In the genomic region with DNA sequence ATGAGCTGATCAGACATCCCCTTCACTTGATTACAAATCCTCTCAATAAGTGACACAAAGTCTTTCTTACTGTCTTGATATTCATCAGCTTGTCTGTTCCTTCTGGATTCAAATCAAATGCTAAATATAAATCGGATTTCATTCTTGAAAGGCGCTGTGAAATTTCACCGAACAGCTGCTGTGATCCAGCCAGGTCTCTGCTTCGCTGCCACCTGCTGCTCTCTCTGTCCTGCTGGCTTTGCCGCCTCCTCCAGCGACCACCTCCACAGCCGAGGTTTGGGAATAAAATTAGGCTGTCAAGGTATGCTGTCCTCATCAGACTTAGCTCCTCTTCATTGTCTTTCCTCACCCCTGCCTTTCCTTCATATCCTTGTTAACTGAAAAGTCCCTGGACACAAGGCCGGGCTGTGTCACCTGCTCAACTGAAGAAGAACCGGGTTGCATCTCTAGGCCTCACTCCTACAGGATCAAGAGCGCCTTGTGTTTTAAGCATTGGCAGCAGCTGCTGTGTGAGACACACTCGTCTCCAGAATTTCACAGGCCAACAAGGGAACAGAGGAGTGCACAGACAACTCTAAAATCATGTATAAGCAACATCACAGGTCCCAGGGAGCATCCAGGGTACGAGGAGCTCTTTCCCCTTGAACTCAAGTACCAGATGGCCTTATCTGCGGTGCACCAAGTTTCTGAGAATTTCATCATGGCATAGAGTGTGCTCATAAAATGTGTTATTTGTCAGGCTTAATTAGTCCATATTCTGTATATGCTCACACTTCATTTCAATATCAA, we compare ENCODE assay signal across 31 mouse cellular contexts. TPM values are rescaled to one million over a fixed set of nuclear protein-coding genes. Genes with fewer than 3 reads are reported as not detected.
A peak's percentile ranks its signal among the peaks of the same experiment; 100 is the strongest.
DNase-seq lines count a peak whose midpoint lies in the region; ATAC-seq and TF ChIP-seq lines count a peak whose summit lies in the region.
"Had no signal": no experiment of that assay in that cellular context is flagged by ENCODE, and none has a peak within 500 bp of the region (broad histone marks: within the 10 kb centered on the region; RNA-seq: fewer than 3 reads in every experiment).

No protein-coding gene starts in this region.

- H3K9me3 ChIP-seq in forebrain, postnatal 0 days (ENCODE audit: low read length) = no peaks in the 10 kb centered on the region
- no peaks in the 10 kb centered on the region for H3K9me3 ChIP-seq in midbrain, embryonic 13.5 days
- no peaks in the 10 kb centered on the region for H3K9me3 ChIP-seq in heart, embryonic 10.5 days
- H3K9me3 ChIP-seq: embryonic facial prominence, embryonic 12.5 days; kidney, embryonic 15.5 days; limb, embryonic 12.5 days; liver, embryonic 15.5 days; lung, embryonic 15.5 days; midbrain, embryonic 12.5 days; neural tube, embryonic 15.5 days had no signal

- no peak overlapping the region for H3K4me2 ChIP-seq in forebrain, postnatal 0 days (ENCODE audit: low read depth)
- no peak overlapping the region for H3K4me2 ChIP-seq in midbrain, embryonic 13.5 days (replicated peaks)
- H3K4me2 ChIP-seq: embryonic facial prominence, embryonic 12.5 days; kidney, embryonic 15.5 days; limb, embryonic 12.5 days; liver, embryonic 15.5 days; lung, embryonic 15.5 days; midbrain, embryonic 12.5 days; neural tube, embryonic 15.5 days had no signal

- no peaks in the 10 kb centered on the region for H3K27me3 ChIP-seq in forebrain, postnatal 0 days (ENCODE audit: insufficient read depth, low read length)
- no peaks in the 10 kb centered on the region for H3K27me3 ChIP-seq in midbrain, embryonic 13.5 days
- no peaks in the 10 kb centered on the region for H3K27me3 ChIP-seq in heart, embryonic 10.5 days (ENCODE audit: insufficient read depth, poor library complexity, severe bottlenecking)
- H3K27me3 ChIP-seq: embryonic facial prominence, embryonic 12.5 days; kidney, embryonic 15.5 days; limb, embryonic 12.5 days; liver, embryonic 15.5 days; lung, embryonic 15.5 days; midbrain, embryonic 12.5 days; neural tube, embryonic 15.5 days had no signal

- peaks cover 13% of the 10 kb centered on the region; the same call in 1 of the 2 replicates for H3K4me1 ChIP-seq in forebrain, postnatal 0 days (ENCODE audit: insufficient read depth)
- H3K4me1 ChIP-seq in midbrain, embryonic 13.5 days (replicated peaks) = no peaks in the 10 kb centered on the region
- no peaks in the 10 kb centered on the region for H3K4me1 ChIP-seq in heart, embryonic 10.5 days
- H3K4me1 ChIP-seq: embryonic facial prominence, embryonic 12.5 days; kidney, embryonic 15.5 days; limb, embryonic 12.5 days; liver, embryonic 15.5 days; lung, embryonic 15.5 days; midbrain, embryonic 12.5 days; neural tube, embryonic 15.5 days had no signal

- peak; percentile 19; the same call in 1 of the 2 replicates for TF ChIP-seq CTCF in gastrocnemius, adult 2 months (IDR thresholded peaks at IDR 0.05)
- no peak for TF ChIP-seq CTCF in forebrain, postnatal 0 days (IDR thresholded peaks at IDR 0.05; ENCODE audit: low read depth)

- H3K36me3 ChIP-seq in forebrain, postnatal 0 days (ENCODE audit: insufficient read depth) = no peaks in the 10 kb centered on the region
- no peaks in the 10 kb centered on the region for H3K36me3 ChIP-seq in midbrain, embryonic 13.5 days
- no peaks in the 10 kb centered on the region for H3K36me3 ChIP-seq in heart, embryonic 10.5 days
- H3K36me3 ChIP-seq: embryonic facial prominence, embryonic 12.5 days; kidney, embryonic 15.5 days; limb, embryonic 12.5 days; liver, embryonic 15.5 days; lung, embryonic 15.5 days; midbrain, embryonic 12.5 days; neural tube, embryonic 15.5 days had no signal

- H3K9ac ChIP-seq in forebrain, postnatal 0 days = no peak overlapping the region
- H3K9ac ChIP-seq in midbrain, embryonic 13.5 days (replicated peaks) = no peak overlapping the region
- H3K9ac ChIP-seq: embryonic facial prominence, embryonic 12.5 days; kidney, embryonic 15.5 days; limb, embryonic 12.5 days; liver, embryonic 15.5 days; lung, embryonic 15.5 days; midbrain, embryonic 12.5 days; neural tube, embryonic 15.5 days had no signal

- H3K4me3 ChIP-seq in gastrocnemius, adult 2 months = no peak overlapping the region
- H3K4me3 ChIP-seq in forebrain, postnatal 0 days (ENCODE audit: low read depth, low read length) = no peak overlapping the region
- H3K4me3 ChIP-seq in midbrain, embryonic 13.5 days (replicated peaks) = no peak overlapping the region
- H3K4me3 ChIP-seq in heart, embryonic 10.5 days = no peak overlapping the region
- H3K4me3 ChIP-seq: embryonic facial prominence, embryonic 12.5 days; kidney, embryonic 15.5 days; limb, embryonic 12.5 days; liver, embryonic 15.5 days; lung, embryonic 15.5 days; midbrain, embryonic 12.5 days; neural tube, embryonic 15.5 days had no signal

- no peak overlapping the region for H3K27ac ChIP-seq in gastrocnemius, adult 2 months
- H3K27ac ChIP-seq in forebrain, postnatal 0 days (ENCODE audit: low read depth, low read length) = peak overlapping the region; percentile 74
- H3K27ac ChIP-seq in midbrain, embryonic 13.5 days = no peak overlapping the region
- no peak overlapping the region for H3K27ac ChIP-seq in heart, embryonic 10.5 days
- H3K27ac ChIP-seq: embryonic facial prominence, embryonic 12.5 days; kidney, embryonic 15.5 days; limb, embryonic 12.5 days; liver, embryonic 15.5 days; lung, embryonic 15.5 days; midbrain, embryonic 12.5 days; neural tube, embryonic 15.5 days had no signal

- intact Hi-C loops in gastrocnemius, adult 2 months (cut with DNase I) = no loop called here

- DNase-seq in gastrocnemius, adult 2 months = peak; percentile 37
- no peak for DNase-seq in gastrocnemius, postnatal 4 days (ENCODE audit: low spot score in 2 of 2)
- DNase-seq in MN1 (ENCODE audit: low spot score) = peak; percentile 36
- DNase-seq in brain, adult 2 months (ENCODE audit: low read depth, low spot score) = peak; percentile 66
- peak; percentile 25 for DNase-seq in forebrain, postnatal 0 days
- DNase-seq in heart, embryonic 10.5 days (ENCODE audit: low spot score) = no peak
- DNase-seq: adrenal gland, adult 2 months; B cell, adult 2 months; cerebellum, adult 8-10 months; cerebellum, postnatal 25 days; embryo, embryonic 11 days; heart, postnatal 14 days; kidney, adult 18-20 months; kidney, postnatal 25 days; retina, postnatal 1 day; right cerebral cortex, postnatal 25 days; spleen, adult 18-20 months; thymus, postnatal 25 days had no signal

- peak; percentile 61 for ATAC-seq in forebrain, postnatal 0 days
- no peak for ATAC-seq in midbrain, embryonic 13.5 days
- ATAC-seq: activated CD4-positive, CD25-positive, alpha-beta regulatory T cell, adult 4 months; hindbrain, embryonic 16.5 days had no signal

- 46% methylated on average over 13 of the region's 13 CpGs for WGBS in forebrain, postnatal 0 days
- WGBS in midbrain, embryonic 13.5 days = 75% methylated on average over 13 of the region's 13 CpGs
- 77% methylated on average over 13 of the region's 13 CpGs for WGBS in heart, embryonic 10.5 days

RNA-seq across cellular contexts. Expression of gene D430041D05Rik, which starts 59.2 kb away (rescaled TPM):
- total RNA-seq in gastrocnemius, adult 2 months (2021) = 1 to 10 TPM; 1.3 to 1.9 TPM
- 1 to 10 TPM; 2.5 to 2.8 TPM for total RNA-seq in gastrocnemius, postnatal 4 days (2021)
- 51.2 and 58.9 TPM in 2 replicates for total RNA-seq in forebrain, postnatal 0 days (2014; rRNA removed)
- 8.2 and 11.1 TPM in 2 replicates for polyA plus RNA-seq in forebrain, postnatal 0 days (2015; fragmentation: Nextera tagmentation; extraction: Ambion mirVana)
- 5.5 and 6.4 TPM in 2 replicates for polyA plus RNA-seq in midbrain, embryonic 13.5 days (2015; fragmentation: Nextera tagmentation; extraction: Ambion mirVana)
- polyA plus RNA-seq in heart, embryonic 10.5 days (2016; fragmentation: Nextera tagmentation; extraction: Ambion mirVana) = 0.11 and 0.17 TPM in 2 replicates
- total RNA-seq: liver, adult 2 months; megakaryocyte progenitor cell, adult 5-6 weeks; monocyte, adult 5-6 weeks had no signal
- polyA plus RNA-seq: liver, adult 2 months; liver, embryonic 15.5 days had no signal

Comparison
In these comparisons a context has a peak if more than half of its experiments do, and no peak if none do; other contexts are left out.
1. DNase-seq: peak in gastrocnemius, adult 2 months (single experiment), MN1 (single experiment), brain, adult 2 months (single experiment) and forebrain, postnatal 0 days (single experiment); none in gastrocnemius, postnatal 4 days (0 of 2) and heart, embryonic 10.5 days (single experiment).
2. RNA of gene D430041D05Rik, which starts 59.2 kb away (total RNA-seq): 51.2 to 58.9 TPM in forebrain, postnatal 0 days; 2.5 to 2.8 TPM in gastrocnemius, postnatal 4 days and 1.3 to 1.9 TPM in gastrocnemius, adult 2 months; every median in the first group is over 10 times any median in the second.